Mouse (Mus musculus): ENCODE results near the gene Dab1. TPM values are rescaled to one million over a fixed set of nuclear protein-coding genes. Genes with fewer than 3 reads are reported as not detected.

The Dab1 gene
- total and polyA plus RNA-seq, 3 experiments: not detected

DNA sequence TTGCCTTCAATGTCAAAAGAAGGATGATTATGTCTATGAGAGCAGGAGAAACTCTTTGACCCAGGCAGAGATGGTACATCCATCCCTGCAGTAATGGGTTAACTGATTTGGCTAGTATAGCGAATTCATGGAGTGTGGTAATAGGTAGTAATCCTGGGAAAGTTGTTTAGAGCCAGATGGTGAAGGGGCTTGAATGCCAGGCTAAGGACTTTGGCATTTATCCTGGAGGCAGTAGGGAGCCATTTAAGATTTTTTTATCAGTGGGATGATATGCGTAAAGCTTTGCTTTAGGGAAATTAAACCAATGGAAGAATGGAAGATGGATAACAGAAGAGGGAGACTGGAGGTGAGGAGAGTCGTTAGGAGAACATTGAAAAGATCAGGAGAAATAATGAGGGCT lies 669.2 kb downstream of the Dab1 start:
- no peak for DNase-seq (ENCODE audit: low read depth, low spot score)
- H3K36me3 ChIP-seq (ENCODE audit: control insufficient read depth in 1 of 2, insufficient read depth in 2 of 2, low read length in 2 of 2): no peaks in the 10 kb centered on the region
- H3K4me1 ChIP-seq (ENCODE audit: control insufficient read depth in 1 of 2, insufficient read depth in 2 of 2, low read length in 2 of 2): no peaks in the 10 kb centered on the region
- H3K4me3 ChIP-seq (ENCODE audit: control insufficient read depth in 1 of 2, insufficient read depth in 1 of 2, low read depth in 2 of 2, low read length in 2 of 2): no peak overlapping the region
- H3K79me2 ChIP-seq (ENCODE audit: control insufficient read depth, insufficient read depth, low read length, poor library complexity): no peaks in the 10 kb centered on the region
- TF ChIP-seq KAT2A (conservative IDR thresholded peaks at IDR 0.05; ENCODE audit: low read depth, low read length) (no peak), TAL1 (IDR thresholded peaks at IDR 0.05; ENCODE audit: low read length) (no peak), RAD21 (IDR thresholded peaks at IDR 0.05; ENCODE audit: low read depth, low read length) (no peak), RCOR1 (IDR thresholded peaks at IDR 0.05; ENCODE audit: low read depth, low read length) (no peak), MAFK (IDR thresholded peaks at IDR 0.05; ENCODE audit: borderline replicate concordance, low read depth, low read length) (no peak), JUND (IDR thresholded peaks at IDR 0.05; ENCODE audit: low read depth, low read length) (no peak), NELFE (IDR thresholded peaks at IDR 0.05; ENCODE audit: low read depth, low read length) (no peak)
- no peaks in the 10 kb centered on the region for H3K27me3 ChIP-seq (ENCODE audit: control insufficient read depth in 1 of 2, insufficient read depth in 2 of 2, low read length in 2 of 2)
- no peak overlapping the region for H3K9ac ChIP-seq (ENCODE audit: control insufficient read depth, low read depth, low read length, poor library complexity, severe bottlenecking)
- no peak overlapping the region for H3K27ac ChIP-seq (ENCODE audit: control insufficient read depth, low read depth, low read length)
- no peaks in the 10 kb centered on the region for H3K9me3 ChIP-seq (replicated peaks; ENCODE audit: insufficient read depth, low read length)

DNA sequence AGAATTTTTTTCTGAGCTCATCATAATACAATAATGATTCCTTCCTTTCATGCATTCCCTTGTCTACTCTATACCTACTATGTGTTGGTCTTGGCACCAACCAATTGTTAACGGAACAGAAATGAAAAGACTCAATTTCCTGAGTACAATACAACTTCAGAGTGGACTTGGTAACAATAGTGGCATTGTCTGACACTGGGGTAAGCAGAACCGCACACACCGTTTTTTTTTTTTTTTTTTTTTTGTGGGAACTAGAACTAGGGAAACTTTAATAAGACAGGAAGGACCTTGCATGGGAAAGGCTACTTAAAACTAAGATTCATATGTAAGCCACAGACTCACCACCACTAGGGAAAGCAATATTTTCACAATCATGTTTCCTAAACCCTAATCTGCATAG lies 682.6 kb downstream of the Dab1 start:
- H3K27ac ChIP-seq (ENCODE audit: control insufficient read depth, low read depth, low read length): no peak overlapping the region
- no peaks in the 10 kb centered on the region for H3K4me1 ChIP-seq (ENCODE audit: control insufficient read depth in 1 of 2, insufficient read depth in 2 of 2, low read length in 2 of 2)
- no peaks in the 10 kb centered on the region for H3K27me3 ChIP-seq (ENCODE audit: control insufficient read depth in 1 of 2, insufficient read depth in 2 of 2, low read length in 2 of 2)
- no peaks in the 10 kb centered on the region for H3K79me2 ChIP-seq (ENCODE audit: control insufficient read depth, insufficient read depth, low read length, poor library complexity)
- no peak for DNase-seq (ENCODE audit: low read depth, low spot score)
- H3K36me3 ChIP-seq (ENCODE audit: control insufficient read depth in 1 of 2, insufficient read depth in 2 of 2, low read length in 2 of 2): no peaks in the 10 kb centered on the region
- H3K9ac ChIP-seq (ENCODE audit: control insufficient read depth, low read depth, low read length, poor library complexity, severe bottlenecking): no peak overlapping the region
- H3K4me3 ChIP-seq (ENCODE audit: control insufficient read depth in 1 of 2, insufficient read depth in 1 of 2, low read depth in 2 of 2, low read length in 2 of 2): no peak overlapping the region
- TF ChIP-seq TAL1 (IDR thresholded peaks at IDR 0.05; ENCODE audit: low read length): no peak
- no peak for TF ChIP-seq GATA1 (IDR thresholded peaks at IDR 0.05; ENCODE audit: low read depth, low read length)
- no peak for TF ChIP-seq MYC (IDR thresholded peaks at IDR 0.05; ENCODE audit: low read depth, low read length)
- TF ChIP-seq CTCF (IDR thresholded peaks at IDR 0.05 in 2 of 3, conservative IDR thresholded peaks at IDR 0.05 in 1 of 3; ENCODE audit: control insufficient read depth in 1 of 3, insufficient read depth in 1 of 3, low read depth in 2 of 3, low read length in 3 of 3, poor library complexity in 1 of 3, severe bottlenecking in 1 of 3): no peak
- no peak for TF ChIP-seq CHD2 (IDR thresholded peaks at IDR 0.05; ENCODE audit: low read length)
- no peak for TF ChIP-seq UBTF (IDR thresholded peaks at IDR 0.05; ENCODE audit: borderline replicate concordance, insufficient read depth, low read depth, low read length)
- TF ChIP-seq TCF12 (IDR thresholded peaks at IDR 0.05; ENCODE audit: low read depth, low read length): no peak
- TF ChIP-seq ZNF384 (IDR thresholded peaks at IDR 0.05; ENCODE audit: low read depth, low read length): no peak
- TF ChIP-seq TBP (IDR thresholded peaks at IDR 0.05; ENCODE audit: low read depth, low read length): no peak
- no peak for TF ChIP-seq RCOR1 (IDR thresholded peaks at IDR 0.05; ENCODE audit: low read depth, low read length)
- TF ChIP-seq JUND (IDR thresholded peaks at IDR 0.05; ENCODE audit: low read depth, low read length): no peak
- TF ChIP-seq POLR2AphosphoS2 (IDR thresholded peaks at IDR 0.05; ENCODE audit: low read length): no peak
- no peak for TF ChIP-seq MEF2A (IDR thresholded peaks at IDR 0.05; ENCODE audit: extremely low read depth, insufficient replicate concordance, low read depth, low read length, poor library complexity, severe bottlenecking)
- no peak for TF ChIP-seq GABPA (IDR thresholded peaks at IDR 0.05; ENCODE audit: low read depth, low read length)
- no peak for TF ChIP-seq ETS1 (IDR thresholded peaks at IDR 0.05; ENCODE audit: low read depth, low read length)
- TF ChIP-seq HCFC1 (IDR thresholded peaks at IDR 0.05; ENCODE audit: low read depth, low read length): no peak
- TF ChIP-seq BHLHE40 (IDR thresholded peaks at IDR 0.05; ENCODE audit: borderline replicate concordance, low read depth, low read length): no peak
- TF ChIP-seq MAZ (IDR thresholded peaks at IDR 0.05; ENCODE audit: low read depth, low read length): no peak
- no peaks in the 10 kb centered on the region for H3K9me3 ChIP-seq (replicated peaks; ENCODE audit: insufficient read depth, low read length)

Data from MEL (cell line).